Mouse (Mus musculus): ENCODE measurements around the gene Abhd12b.
A peak's percentile ranks its signal among the peaks of the same experiment; 100 is the strongest.
"Not testable (repeated sequence)": the region's sequence is repeated elsewhere in the genome, so short reads cannot be mapped to it uniquely, and the experiment has no call there.

Gene Abhd12b

GRCm38 (mm10) chr12:70139871-70140270, 14.1 kb upstream of the Abhd12b start:
- DNase-seq, result no peak

DNA sequence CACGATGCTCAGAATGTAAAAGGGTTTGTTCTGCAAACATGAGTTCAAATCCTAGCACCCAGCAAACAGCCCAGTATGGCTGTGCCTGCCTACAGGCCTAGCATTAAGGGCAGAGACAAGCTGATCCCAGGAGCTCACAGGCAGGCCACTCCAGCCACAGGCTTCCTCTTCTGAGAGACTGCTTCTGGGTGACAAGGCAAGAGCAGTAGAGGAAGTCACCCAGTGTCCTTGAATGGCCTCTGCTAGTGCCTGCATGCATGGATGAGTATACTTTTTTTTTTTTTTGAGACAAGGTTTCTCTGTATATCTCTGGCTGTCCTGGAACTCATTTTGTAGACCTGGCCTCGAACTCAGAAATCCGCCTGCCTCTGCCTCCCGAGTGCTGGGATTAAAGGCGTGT, 13.4 kb upstream of the Abhd12b start:
- DNase-seq, result no peak

DNA sequence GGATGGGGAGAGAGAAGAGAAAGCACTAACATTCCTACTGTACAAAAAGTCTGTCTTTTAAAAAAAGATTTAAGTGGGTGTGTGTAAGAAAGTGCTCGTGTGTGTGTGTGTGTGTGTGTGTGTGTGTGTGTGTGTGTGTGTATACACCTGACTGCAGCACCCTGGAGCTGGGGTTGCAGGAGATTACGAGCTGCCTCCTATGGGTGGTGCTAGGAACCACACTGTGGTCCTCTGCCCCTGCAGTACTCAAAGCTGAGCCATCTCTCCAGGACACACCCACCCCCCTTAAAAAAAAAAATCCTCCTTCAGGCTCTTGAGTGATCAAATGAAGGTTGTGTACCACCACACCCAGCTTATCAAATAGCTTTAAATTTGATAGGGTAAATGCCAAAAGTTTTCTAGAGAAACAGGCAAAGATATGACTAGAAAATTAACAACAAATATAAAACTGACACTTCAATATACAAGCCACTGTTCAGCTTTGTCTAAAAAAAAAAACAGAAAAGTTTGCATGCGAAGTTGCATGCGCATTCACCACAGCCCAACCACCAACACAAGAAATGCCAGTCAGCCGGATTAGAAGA, 12.9 kb upstream of the Abhd12b start:
- peak; percentile 26 for DNase-seq

GRCm38 (mm10) chr12:70144106-70144587, 9.8 kb upstream of the Abhd12b start:
- not testable (repeated sequence) for DNase-seq

DNA sequence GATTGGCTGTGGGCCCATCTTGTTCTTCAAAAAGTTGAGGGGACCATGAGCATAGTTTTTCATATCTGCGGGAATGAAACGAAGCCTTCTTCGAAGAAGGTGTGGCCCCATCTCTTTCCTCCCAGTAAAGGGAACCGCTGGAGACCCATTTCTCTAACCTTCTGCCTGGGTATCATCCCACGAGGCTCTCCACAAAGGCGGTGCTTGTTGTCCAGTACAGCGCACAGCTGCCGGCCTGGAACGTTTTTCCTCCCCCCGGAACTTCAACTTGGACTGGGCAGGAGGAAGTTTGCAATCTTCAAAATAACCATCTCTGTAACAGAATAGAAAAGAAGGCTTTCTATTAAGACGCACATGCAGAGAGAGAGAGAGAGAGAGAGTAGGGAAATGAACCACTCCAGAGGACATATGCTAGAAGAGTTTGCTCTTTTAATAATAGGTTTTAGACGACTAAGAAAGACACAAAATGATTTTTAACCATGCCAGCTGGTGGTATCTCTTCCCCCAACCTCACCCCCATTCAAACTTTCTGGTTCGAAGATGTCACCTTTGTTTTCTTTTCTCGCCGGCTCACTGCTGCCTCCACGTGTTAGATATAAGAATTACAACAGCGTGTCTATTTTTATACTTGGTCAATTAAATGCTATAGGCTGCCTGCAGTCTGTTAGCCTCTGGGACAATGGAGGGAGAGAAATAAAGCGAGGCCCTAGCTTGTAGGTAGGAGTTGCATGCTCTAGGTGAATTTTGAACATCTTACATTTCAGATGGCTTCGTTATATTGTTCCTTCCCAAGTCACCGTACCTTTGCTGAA, 9.1 kb upstream of the Abhd12b start:
- peak; percentile 74 for DNase-seq

DNA sequence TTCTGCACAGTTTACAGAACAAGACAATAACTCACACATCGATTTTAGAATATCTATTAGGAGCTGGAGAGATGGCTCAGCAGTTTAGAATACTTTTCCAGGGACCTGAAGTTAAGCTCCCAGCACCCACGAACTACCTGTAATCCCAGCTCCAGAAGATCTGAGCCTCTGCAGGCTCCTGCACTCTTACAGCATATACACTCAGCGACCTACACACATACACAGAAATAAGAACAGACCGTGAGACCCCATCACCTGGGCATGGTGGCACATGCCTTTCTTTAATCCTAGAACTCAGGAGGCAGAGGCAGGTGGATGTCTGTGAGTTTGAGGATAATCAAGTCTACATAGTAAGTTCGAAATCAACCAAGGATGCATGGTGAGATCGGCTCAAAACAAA, 8.4 kb upstream of the Abhd12b start:
- no peak for DNase-seq

GRCm38 (mm10) chr12:70147986-70148630, 5.8 kb upstream of the Abhd12b start:
- DNase-seq, result peak; percentile 41

- DNase-seq, result peak; percentile 73
Measured at GRCm38 (mm10) chr12:70148631-70149265, 5.2 kb upstream of the Abhd12b start.

GRCm38 (mm10) chr12:70156222-70156621, 2.3 kb downstream of the Abhd12b start:
- no peak for DNase-seq

DNA sequence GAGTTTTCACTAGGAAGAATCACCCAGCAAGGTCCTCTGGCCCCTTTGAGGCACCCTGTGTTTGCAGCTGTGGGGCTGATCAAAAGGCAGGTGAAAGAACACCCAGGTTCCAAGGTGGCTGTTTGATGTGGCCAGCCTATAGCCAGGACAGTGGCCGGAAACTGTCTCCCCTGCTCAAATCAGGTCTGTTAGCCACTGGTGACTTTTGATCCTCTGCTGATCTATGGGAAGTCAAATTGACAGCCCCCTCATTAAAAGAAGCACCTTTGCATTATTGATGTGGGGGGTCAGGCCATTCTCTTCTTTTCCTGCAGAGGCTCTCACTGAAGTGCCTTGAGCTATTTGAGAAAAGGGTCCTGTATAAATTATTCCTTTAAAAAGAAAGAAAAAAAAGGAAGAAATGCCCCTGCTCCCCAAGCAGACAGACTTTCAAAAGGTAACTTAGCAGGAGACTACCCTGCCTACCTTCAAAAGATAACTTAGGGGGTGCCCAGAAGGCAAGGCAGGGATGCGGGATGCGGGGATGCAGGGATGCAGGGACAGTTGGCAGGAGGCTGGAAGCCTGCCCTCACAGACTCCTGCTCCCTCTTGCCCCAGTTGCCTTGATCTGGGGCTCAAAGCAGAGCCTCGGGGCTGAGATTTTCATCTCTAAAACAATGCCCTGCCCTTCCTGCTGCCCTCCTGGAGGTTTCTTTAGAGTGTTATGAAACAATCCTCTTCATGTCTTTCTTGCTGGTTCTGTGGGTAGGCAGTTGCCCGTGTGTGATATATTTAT, 3.5 kb downstream of the Abhd12b start:
- DNase-seq, result no peak

DNA sequence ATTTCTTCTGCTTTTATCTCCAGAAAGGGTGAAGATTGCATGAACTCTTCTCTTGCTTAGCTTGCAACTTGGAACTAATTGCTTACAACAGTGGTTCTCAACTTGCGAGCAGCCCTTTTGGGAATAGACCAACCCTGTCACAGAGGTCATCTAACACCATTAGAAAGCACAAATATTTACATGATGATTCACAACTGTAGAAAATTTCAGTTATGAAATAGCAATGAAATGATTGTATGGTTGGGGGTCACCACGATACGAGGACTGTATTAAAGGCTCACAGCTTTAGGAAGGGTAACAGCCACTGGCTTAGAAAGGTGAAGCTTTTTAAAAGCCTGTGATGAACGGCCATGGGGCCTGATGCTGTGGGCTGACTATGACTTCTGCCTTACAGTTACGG, 7.1 kb downstream of the Abhd12b start:
- DNase-seq, result no peak

DNA sequence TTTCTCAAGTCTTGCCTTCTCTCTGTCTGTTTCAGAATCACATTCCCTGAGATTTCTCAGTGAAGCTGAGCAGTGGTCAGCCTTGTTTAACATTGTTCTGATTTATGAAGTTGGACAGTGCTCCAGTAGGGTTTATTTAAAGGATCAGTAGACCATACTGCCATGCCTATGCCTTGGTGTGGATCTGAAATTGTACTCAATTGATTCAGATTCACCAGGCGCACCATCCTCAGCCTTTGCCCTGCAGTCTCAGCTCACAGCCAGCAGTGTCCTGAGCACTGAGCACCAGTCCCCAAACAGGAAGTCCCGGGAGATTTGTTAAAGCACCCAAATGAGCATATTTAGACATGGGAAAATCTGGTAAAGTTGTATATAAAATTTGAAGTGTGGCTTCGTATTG, 10.8 kb downstream of the Abhd12b start:
- DNase-seq, result no peak

DNA sequence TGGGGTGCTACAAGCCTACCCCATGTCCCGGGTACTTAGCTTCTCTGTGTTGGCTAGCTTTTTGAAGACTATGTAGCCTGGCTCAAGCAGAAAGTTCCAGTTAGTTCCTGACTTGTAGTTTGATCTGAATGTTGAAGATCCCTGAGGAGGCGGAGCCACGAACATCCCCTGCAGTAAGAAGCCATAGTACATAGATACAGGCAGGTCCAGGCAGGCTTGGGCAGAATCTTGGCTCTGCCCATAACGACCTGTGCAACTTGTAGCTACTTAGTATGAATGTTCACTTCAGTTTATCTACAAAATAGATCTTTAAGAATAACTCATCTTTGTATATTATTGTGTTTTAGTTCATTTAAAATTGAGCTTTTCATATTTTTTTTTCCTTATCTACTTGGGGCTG, 14.0 kb downstream of the Abhd12b start:
- no peak for DNase-seq

GRCm38 (mm10) chr12:70169969-70170368, 16.0 kb downstream of the Abhd12b start:
- DNase-seq, result no peak

DNA sequence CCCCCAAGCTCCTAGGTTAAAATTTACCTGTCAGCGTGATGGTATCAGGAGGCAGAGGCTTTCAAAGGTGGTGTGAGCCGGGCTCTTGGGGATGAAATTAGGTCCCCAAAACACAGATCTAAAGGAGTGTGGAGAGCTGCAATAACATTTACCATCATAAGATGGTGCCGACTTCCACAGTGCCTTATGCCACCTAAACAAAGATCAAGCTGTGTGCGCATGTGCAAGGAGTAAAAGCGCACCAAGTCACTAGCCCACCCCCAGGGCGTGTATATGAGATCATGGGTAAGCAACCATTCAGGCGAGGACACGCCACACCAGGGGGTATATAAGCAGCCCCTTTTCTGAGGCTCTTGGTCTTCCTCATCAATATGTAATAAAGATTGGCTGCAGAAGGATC, 29.6 kb downstream of the Abhd12b start:
- not testable (repeated sequence) for DNase-seq

DNA sequence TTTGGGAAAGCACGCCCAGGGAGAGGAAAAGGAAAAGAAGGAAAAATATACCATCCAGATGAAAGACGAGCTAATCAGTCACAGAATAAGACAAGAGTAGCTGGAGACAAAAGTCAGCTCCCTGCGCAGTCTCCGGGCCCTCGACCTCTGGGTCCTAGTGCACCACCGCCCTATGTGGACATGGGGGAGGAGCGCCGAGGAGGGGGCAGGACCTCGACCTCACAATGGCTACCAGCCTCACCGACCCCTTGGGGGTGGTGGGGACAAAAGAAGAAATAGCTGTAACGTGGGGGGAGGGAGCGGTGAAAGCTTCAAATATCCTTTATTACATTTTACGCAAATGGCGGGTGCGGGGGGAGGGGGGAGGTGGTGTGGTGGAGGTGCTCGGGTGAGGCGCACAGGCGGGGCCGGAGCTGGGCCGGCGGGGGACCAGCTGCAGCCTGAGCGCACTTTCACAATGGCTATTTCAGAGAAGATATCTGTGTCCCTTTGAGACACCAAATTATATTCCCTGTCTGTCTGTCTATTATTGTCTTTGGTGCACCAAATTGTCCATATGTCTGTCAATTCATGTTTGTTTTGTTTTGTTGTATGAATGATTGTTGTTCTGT, 30.3 kb downstream of the Abhd12b start:
- no peak for DNase-seq

- no peak for DNase-seq
Measured at GRCm38 (mm10) chr12:70192267-70192727, 38.4 kb downstream of the Abhd12b start.

- DNase-seq, result no peak
Measured at GRCm38 (mm10) chr12:70195426-70195825, 41.5 kb downstream of the Abhd12b start.

GRCm38 (mm10) chr12:70196341-70196740, 42.4 kb downstream of the Abhd12b start:
- no peak for DNase-seq

- peak; percentile 29 for DNase-seq
Measured at GRCm38 (mm10) chr12:70201926-70202529, 48.1 kb downstream of the Abhd12b start.

- DNase-seq, result no peak
Measured at GRCm38 (mm10) chr12:70204433-70204832, 50.5 kb downstream of the Abhd12b start.

- no peak for DNase-seq
Measured at GRCm38 (mm10) chr12:70208214-70208613, 54.3 kb downstream of the Abhd12b start.

All from thymus, postnatal 4 days (tissue).